Mouse (Mus musculus) Patski (cell line): Measurements from ENCODE around the gene Vwf. TPM values are rescaled to one million over a fixed set of nuclear protein-coding genes. Genes with fewer than 3 reads are reported as not detected.

ENCODE experiments used
- ATAC-seq: fragments of 100-300 bp; one replicate; pipeline ENCODE4 v1.8.0; 2021
- CTCF ChIA-PET: fragments of 350-600 bp; sonication (Branson Sonifier 250); formaldehyde crosslinking; loops from one replicate; lab custom pipeline; 2022; ENCODE audit warnings: inconsistent platforms; lab: Charles Lee
- POLR2A ChIA-PET: fragments of 350-600 bp; sonication (Branson Sonifier 250); formaldehyde crosslinking; loops from one replicate; lab custom pipeline; 2022; ENCODE audit warnings: antibody characterized with exemption, inconsistent platforms; lab: Charles Lee
- DNase-seq: peaks from one replicate; pipeline ENCODE4 v3.0.0-alpha.2; 2011; ENCODE audit warnings: low read depth, low spot score
- H3K27me3 ChIP-seq: fragments of 371-371 bp; one replicate; pipeline ENCODE4 v1.5.1; 2021
- CTCF ChIP-seq: fragments of 100-300 bp; IDR thresholded peaks from one replicate; pipeline ENCODE4 v1.5.1; 2021
- in situ Hi-C: fragments of 300-500 bp; cut with MboI; formaldehyde crosslinking; loops from 3 replicates; pipeline ENCODE4 v1.11.1; 2018; ENCODE audit warnings: low pct_unique_long_range_greater_than_20kb, mixed read lengths
- polyA plus RNA-seq: library from polyadenylated mRNA; unstranded; gene quantifications from one replicate; pipeline ENCODE4 v1.2.3, GENCODE M21; 2021

Vwf gene
- polyA plus RNA-seq, 1 experiment from 2014 or later: 0.15 TPM

- CTCF ChIA-PET: interaction anchor here (1.2 kb wide), 1 partner anchor 15 kb away, joined by 3 read pairs; no protein-coding TSS in a partner anchor
- in situ Hi-C loops: no loop called here
- ATAC-seq: no peak
- H3K27me3 ChIP-seq: no peaks in the 10 kb centered on the region
- TF ChIP-seq CTCF: no peak
- no peak for DNase-seq
- POLR2A ChIA-PET: interaction anchor here (0.6 kb wide), 1 partner anchor 130 kb away, joined by 4 read pairs; no protein-coding TSS in a partner anchor
These were observed 39.5 kb downstream of the Vwf start for GRCm38 (mm10) chr6:125586042-125586566.

GRCm38 (mm10) chr6:125588241-125588640, 41.7 kb downstream of the Vwf start:
- no peak for TF ChIP-seq CTCF
- ATAC-seq: no peak
- POLR2A ChIA-PET: no interaction called here
- H3K27me3 ChIP-seq: no peaks in the 10 kb centered on the region
- CTCF ChIA-PET: interaction anchor here (1.0 to 1.7 kb wide), 2 partner anchors 11 to 12 kb away, joined by 3 to 4 read pairs; no protein-coding TSS in a partner anchor
- in situ Hi-C loops: no loop called here
- DNase-seq: no peak

GRCm38 (mm10) chr6:125589075-125589474, 42.5 kb downstream of the Vwf start:
- ATAC-seq (no peak), DNase-seq (no peak)
- CTCF ChIA-PET: interaction anchor here (1.7 kb wide), 1 partner anchor 12 kb away, joined by 4 read pairs; no protein-coding TSS in a partner anchor
- H3K27me3 ChIP-seq: no peaks in the 10 kb centered on the region
- in situ Hi-C loops: no loop called here
- no peak for TF ChIP-seq CTCF
- POLR2A ChIA-PET: no interaction called here

- CTCF ChIA-PET: interaction anchor here (0.9 to 1.2 kb wide), 4 partner anchors 9 to 171 kb away, joined by 3 to 4 read pairs (median 3); no protein-coding TSS in a partner anchor
- in situ Hi-C loops: no loop called here
- no peak for TF ChIP-seq CTCF
- POLR2A ChIA-PET: no interaction called here
- no peak for DNase-seq
- ATAC-seq: no peak
- no peaks in the 10 kb centered on the region for H3K27me3 ChIP-seq
These were observed 43.5 kb downstream of the Vwf start for GRCm38 (mm10) chr6:125590056-125590455.

GRCm38 (mm10) chr6:125590471-125590870, 43.9 kb downstream of the Vwf start:
- no peaks in the 10 kb centered on the region for H3K27me3 ChIP-seq
- ChIA-PET CTCF (interaction anchor here (0.9 to 1.2 kb wide), 4 partner anchors 9 to 172 kb away, joined by 3 to 4 read pairs (median 3); no protein-coding TSS in a partner anchor), POLR2A (no interaction called here)
- no peak for TF ChIP-seq CTCF
- no peak for DNase-seq
- in situ Hi-C loops: no loop called here
- no peak for ATAC-seq

- POLR2A ChIA-PET: interaction anchor here (1.5 kb wide), 1 partner anchor 110 kb away, joined by 3 read pairs; no protein-coding TSS in a partner anchor
- no peak for TF ChIP-seq CTCF
- in situ Hi-C loops: no loop called here
- no peaks in the 10 kb centered on the region for H3K27me3 ChIP-seq
- CTCF ChIA-PET: no interaction called here
- ATAC-seq (no peak), DNase-seq (no peak)
These were observed 45.2 kb downstream of the Vwf start for GRCm38 (mm10) chr6:125591652-125592385.

GRCm38 (mm10) chr6:125592536-125592935, 46.0 kb downstream of the Vwf start:
- DNase-seq: no peak
- H3K27me3 ChIP-seq: no peaks in the 10 kb centered on the region
- in situ Hi-C loops: no loop called here
- ATAC-seq: no peak
- POLR2A ChIA-PET: interaction anchor here (1.5 kb wide), 1 partner anchor 111 kb away, joined by 3 read pairs; no protein-coding TSS in a partner anchor
- no peak for TF ChIP-seq CTCF
- CTCF ChIA-PET: interaction anchor here (1.5 kb wide), 1 partner anchor 179 kb away, joined by 4 read pairs; no protein-coding TSS in a partner anchor

GRCm38 (mm10) chr6:125594311-125594710, 47.7 kb downstream of the Vwf start:
- POLR2A ChIA-PET: no interaction called here
- TF ChIP-seq CTCF: no peak
- CTCF ChIA-PET: interaction anchor here (0.9 kb wide), 1 partner anchor 173 kb away, joined by 3 read pairs; no protein-coding TSS in a partner anchor
- in situ Hi-C loops: no loop called here
- ATAC-seq: no peak
- no peaks in the 10 kb centered on the region for H3K27me3 ChIP-seq
- DNase-seq: no peak

- no peak for TF ChIP-seq CTCF
- ChIA-PET POLR2A (no interaction called here), CTCF (no interaction called here)
- H3K27me3 ChIP-seq: no peaks in the 10 kb centered on the region
- no peak for ATAC-seq
- in situ Hi-C loops: no loop called here
- no peak for DNase-seq
These were observed 48.3 kb downstream of the Vwf start for GRCm38 (mm10) chr6:125594825-125595224.

GRCm38 (mm10) chr6:125596701-125597318, 50.2 kb downstream of the Vwf start:
- no peak for TF ChIP-seq CTCF
- ATAC-seq: no peak
- CTCF ChIA-PET: no interaction called here
- no peaks in the 10 kb centered on the region for H3K27me3 ChIP-seq
- no peak for DNase-seq
- in situ Hi-C loops: no loop called here
- POLR2A ChIA-PET: no interaction called here
